Mouse (Mus musculus) lung, postnatal 0 days (tissue): ENCODE results near the gene Gbp3.

Experiments used
- CTCF ChIP-seq: IDR thresholded peaks from 2 replicates; pipeline ENCODE4 v1.5.1; 2016; ENCODE audit warnings: antibody characterized with exemption, mild to moderate bottlenecking
- EP300 ChIP-seq: IDR thresholded peaks from 2 replicates; pipeline ENCODE4 v1.6.1; 2016; ENCODE audit warnings: antibody characterized with exemption, mild to moderate bottlenecking, control low read depth

DNA sequence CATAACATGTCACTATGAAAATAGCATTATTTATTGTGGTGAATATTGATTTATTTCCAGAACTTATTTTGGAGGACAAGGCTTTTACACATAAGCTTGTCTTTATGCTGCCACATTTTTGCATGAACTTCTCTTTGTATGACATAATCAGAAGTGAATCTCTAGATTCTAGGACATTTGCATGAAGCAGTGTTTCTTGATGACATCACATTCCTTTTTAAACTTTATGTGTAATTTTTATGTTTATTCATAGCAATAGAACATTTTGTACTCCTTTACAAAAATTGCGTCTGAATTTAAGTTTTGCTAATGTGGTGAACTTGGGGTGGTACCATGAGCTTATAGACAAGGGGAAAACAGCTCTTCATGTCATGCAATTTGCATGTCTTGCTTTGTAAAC is 24.2 kb upstream of the Gbp3 start:
- TF ChIP-seq EP300: peak; percentile 23; the same call in 1 of the 2 replicates
- TF ChIP-seq CTCF: no peak
